Mouse (Mus musculus) ES-Bruce4 (cell line): ENCODE results near the gene Lrrc28.

Experiments
- CTCF ChIP-seq: IDR thresholded peaks from one replicate; pipeline ENCODE4 v1.8.1; 2011; ENCODE audit warnings: low read depth, low read length
- EP300 ChIP-seq: IDR thresholded peaks from 2 replicates; pipeline ENCODE4 v1.6.1; 2011; ENCODE audit warnings: low read depth, low read length; ENCODE audit not compliant: insufficient read depth
- POLR2A ChIP-seq: IDR thresholded peaks from one replicate; pipeline ENCODE4 v1.8.1; 2011; ENCODE audit warnings: low read length; ENCODE audit not compliant: insufficient read depth

- TF ChIP-seq CTCF (peak; percentile 47), POLR2A (no peak), EP300 (no peak)
Observed at GRCm38 (mm10) chr7:67630817-67631216, 14.3 kb downstream of the Lrrc28 start.
